Mouse (Mus musculus) kidney, postnatal 25 days (tissue): ENCODE results near the gene Fmo1.

Source experiments
- DNase-seq, 2 experiments: peaks; one replicate each; pipeline ENCODE4 v3.0.0; 2021; ENCODE audit warnings: mixed read lengths in 2 of 2

Fmo1 gene

GRCm38 (mm10) chr1:162862328-162862727 is 4.1 kb downstream of the Fmo1 start:
- peak in 1 of 2 experiments; percentile 59 for DNase-seq

DNA sequence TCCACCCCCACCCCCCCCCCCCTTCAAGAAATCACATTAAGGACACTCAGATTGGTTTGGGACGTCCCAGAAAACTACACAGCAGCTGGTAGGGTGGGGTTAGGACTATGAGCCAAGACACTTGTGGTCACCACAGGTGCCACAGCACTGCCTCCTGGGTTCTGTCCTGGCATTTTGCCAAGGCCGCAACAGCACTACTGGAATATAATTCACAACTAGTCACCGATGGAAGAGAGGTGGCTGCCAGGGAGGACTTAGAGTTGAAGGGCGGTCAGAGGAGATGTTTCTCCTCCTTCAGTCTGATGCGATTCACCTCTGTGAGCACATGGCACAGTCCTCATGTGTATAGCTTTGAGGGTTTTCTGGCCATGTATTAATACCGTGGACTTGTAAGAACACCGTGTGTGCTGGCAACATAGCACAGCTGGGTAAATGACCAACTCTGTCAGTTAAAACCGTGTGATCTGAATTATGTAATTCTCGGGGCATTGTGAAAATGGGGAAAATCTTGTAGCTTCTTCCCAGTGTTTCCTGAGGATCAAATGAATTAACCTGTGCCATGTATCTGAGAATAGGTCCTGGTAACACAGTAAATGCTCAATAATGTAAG is 6.3 kb downstream of the Fmo1 start:
- DNase-seq: peak; percentile 55 to 85

DNA sequence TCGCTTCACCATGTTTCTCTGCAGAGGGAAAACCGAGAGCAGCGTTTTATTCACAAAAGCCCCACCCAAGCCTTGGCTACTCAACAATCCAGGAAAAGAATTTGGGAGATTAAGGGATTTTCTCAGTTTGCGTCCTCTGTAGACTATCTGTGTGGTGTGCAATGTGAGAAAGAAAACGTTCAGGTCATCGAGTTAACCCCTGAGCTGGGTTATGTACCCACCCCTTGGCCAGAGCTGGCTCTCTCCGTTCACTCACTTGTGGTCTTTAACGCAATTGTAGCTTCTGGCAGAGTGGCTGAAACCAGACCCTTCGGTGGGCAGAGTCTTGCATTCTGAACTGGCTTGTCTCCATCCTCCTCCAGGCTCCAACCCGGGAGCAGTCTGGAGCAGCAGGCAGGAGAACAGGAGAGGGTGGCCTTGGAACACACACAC is 6.8 kb downstream of the Fmo1 start:
- peak in 1 of 2 experiments; percentile 71 for DNase-seq

DNA sequence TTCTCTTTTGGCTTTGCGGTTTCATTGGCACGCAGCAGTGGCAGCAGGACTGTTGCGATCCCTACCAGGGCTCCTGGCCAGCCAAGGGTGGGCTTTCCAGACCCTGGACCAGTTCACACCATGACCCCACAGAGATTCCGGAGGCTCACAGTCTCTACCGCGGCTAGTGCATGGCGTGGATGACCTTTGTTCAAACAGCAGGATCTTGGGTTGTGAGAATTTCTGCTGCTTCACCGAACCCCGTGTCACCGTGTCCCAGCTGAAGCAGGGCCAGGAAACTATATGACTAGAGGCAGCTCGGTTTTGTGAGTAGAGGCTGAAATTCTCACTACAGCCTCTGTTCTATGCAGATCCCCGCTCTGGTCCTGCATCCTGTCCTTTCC is 7.7 kb downstream of the Fmo1 start:
- peak; percentile 60 to 71 for DNase-seq

DNA sequence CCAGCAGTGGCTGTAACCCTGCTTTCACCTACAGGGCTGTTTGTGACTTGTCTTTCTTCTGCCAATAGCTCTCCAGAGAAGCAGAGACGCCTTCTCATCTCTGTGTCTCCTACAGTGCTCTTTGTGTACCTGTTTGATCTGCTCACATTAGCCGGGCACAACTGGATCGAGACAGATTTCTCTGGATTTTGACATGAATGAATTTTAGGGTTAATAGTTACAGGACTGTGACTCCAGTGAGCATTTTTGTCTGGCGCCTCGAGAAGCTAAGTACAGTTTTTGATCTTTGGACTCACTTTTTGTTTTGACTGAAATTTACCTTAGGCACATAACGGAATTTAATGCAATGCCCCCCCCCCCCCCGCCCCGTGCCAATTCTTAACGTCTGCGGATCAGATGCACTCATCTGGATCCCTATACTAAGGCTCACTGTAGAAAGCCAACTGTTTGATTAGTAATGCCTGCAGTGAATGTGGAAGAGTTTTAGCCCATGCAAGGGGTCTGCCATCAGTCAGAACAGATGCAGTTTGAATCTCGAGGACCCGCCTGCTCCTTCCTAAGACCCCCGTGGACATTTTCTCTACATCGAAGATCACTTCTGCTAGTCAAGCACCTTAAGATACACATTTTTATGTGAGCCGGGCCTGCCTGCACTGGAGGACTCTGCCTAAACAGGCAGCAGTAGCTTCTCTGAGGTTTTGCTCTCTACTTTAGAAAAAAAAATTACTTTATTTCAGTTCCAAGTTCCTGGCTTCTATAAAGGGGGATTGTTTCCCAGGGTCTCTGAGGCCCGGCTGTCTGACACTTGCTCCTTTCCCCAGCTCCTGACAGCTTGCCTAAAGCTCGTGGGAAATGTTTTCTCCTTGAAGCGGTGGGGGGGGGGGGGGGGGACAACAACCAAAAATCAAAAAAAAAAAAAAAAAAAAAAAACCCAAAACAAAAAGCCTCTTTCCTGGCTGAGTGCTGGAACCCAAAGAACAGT is 8.4 kb downstream of the Fmo1 start:
- DNase-seq: peak; percentile 71 to 77

DNA sequence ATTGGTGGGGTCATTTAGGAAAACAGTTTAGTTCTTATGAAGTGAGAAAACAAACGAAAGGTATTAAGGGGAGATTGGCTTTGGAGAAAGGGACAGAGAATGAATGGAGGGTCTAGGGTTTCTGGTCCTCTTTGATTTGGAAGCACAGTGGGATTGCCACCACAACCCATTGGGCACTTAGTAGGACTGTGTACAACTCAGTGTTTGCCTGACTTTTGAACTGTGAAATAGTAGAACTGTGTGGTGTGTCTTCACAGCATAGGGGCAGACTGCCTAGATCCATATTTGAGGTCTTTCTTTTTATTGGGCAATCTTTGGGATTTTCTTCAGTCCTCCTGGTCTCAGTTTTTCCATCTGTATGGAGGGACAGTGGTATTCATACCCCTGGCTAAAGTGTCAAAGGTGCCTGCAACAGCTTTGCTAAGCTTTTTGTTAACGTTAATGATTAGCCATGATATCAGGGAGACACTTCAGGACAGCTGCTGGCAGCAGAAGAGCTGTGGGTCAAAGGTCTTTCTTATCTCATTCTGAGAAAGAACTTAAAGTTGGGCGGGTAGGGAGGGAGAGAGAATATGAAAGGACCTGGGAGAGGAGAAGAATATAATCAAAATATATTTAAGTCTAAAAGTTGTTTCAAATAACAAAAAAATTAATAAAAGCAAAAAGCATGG is 12.5 kb downstream of the Fmo1 start:
- DNase-seq: peak; percentile 43 to 62

DNA sequence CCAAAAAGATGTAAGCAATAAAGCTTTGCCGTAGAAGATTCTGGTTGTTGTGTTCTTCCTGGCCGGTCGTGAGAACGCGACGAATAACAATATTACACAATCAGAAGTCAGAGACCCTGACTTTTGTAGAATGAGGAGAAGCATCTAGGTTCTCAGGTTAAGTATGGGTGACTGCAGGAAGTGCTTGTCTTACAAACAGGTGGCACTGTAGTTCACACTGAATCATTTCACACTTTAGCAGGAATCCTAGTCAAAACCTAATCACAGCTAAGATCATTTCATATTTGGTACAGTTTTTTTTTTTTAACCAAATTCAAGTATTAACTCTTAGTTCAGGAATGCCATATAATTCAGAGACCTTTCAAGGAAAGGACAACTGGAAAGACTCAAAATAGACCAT is 18.9 kb downstream of the Fmo1 start:
- no peak for DNase-seq

DNA sequence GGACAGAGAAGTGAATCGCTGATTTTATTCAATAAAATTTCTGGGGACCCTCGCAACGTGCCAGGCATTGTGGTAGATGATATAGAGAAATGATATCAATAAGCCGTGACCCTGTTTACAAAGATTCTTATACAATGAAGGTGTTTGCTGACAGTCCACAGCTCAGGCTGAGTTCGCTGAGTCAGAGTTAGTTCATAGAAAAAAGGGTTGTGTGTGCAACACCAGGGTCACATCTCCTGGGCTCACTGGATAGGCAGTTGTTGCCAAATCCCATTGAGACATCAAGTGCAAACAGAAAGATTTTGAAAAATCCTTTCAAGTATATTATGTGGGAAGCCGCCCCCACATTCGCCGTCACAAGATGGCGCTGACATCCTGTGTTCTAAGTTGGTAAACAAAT is 26.2 kb downstream of the Fmo1 start:
- no peak for DNase-seq

DNA sequence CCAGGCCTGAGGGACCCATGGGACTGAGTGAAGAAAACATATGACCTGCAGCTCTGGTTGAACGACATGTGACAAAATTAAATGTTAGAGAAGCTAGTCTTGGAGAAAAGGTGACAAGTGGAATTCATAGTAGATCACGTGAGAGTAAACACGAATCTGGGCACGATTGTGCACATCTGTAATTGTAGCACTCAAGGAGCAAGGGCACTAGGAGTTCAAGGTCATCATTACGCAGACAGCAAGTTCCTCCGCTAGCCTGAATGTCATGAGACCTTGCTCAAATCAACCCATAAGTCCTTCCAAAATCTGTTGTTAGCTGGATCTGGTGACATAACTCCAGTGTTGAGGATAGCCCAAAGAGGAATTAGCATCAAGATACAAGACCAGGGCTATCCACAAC is 27.4 kb downstream of the Fmo1 start:
- no peak for DNase-seq

DNA sequence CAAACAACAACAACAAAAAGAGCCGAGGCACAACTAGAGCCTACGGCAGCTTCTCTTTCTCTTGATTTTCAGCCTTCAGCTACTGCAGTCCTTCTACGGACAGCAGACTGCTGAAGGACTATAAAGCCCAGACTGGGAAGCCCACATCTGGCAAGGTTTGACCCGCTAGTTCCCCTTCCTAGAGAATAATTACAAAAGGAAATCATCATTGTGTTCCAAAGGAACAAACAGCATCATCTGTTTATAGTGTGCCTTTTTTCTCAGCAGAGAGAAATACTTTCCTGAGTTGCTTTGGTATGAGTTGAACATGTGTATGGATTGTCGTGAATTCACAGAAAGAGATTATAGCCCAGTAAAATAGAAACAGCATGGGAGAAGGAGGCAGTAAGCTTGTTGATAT is 32.1 kb downstream of the Fmo1 start:
- no peak for DNase-seq

GRCm38 (mm10) chr1:162832574-162832953 is 33.8 kb downstream of the Fmo1 start:
- DNase-seq: no peak

DNA sequence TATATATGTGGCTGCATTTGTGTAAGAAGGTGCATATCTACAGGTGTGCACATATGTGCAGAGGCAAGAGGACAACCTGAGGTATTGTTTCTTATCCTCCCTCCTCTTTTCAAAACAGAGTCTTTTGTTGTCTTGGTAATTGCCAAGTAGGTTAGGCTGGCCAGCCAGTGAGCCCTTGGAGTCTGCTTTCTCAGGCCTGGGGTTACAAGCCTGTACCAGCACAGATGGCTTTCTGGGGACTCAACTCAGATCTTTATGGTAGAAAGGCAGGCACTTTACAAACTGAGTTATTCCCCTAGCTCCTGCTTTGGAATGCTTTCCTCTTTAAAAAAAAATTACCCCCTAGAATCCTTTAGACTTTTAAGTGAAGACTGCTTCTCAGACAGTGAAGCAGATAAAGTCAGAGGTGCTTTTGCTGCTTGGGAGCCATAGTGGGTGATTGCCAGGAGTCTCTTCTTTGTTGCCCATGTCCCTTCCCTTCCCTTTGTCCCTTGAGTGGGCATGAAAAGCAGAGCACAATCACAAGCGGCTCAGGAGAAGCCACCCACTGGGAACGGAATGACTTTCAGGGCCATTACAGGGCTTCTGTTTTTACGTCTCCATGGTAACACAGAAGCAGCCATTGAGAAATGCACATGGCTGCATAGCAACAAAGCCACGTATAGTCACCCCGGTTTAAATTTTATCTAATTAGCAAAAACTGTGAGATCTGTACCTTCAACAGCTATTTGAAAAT is 34.4 kb downstream of the Fmo1 start:
- no peak for DNase-seq

DNA sequence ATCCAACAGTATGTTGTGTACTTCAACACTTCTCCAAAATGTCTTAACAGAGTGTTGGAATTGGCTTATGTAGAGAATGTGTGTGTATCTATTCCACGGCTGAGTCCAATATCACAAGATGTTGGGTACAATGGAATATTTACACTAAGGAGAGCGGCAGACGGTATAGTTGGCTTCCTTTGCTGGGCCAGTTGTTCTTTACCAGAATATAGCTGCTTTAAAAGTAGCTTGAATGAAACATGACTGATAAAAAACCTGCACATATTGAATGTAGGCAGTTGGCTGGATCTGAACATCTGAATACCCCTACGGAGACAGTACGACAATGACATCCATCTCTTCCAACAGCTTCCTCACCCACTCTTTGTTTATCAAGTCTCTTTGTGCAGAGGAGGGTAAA is 47.1 kb downstream of the Fmo1 start:
- DNase-seq: no peak

DNA sequence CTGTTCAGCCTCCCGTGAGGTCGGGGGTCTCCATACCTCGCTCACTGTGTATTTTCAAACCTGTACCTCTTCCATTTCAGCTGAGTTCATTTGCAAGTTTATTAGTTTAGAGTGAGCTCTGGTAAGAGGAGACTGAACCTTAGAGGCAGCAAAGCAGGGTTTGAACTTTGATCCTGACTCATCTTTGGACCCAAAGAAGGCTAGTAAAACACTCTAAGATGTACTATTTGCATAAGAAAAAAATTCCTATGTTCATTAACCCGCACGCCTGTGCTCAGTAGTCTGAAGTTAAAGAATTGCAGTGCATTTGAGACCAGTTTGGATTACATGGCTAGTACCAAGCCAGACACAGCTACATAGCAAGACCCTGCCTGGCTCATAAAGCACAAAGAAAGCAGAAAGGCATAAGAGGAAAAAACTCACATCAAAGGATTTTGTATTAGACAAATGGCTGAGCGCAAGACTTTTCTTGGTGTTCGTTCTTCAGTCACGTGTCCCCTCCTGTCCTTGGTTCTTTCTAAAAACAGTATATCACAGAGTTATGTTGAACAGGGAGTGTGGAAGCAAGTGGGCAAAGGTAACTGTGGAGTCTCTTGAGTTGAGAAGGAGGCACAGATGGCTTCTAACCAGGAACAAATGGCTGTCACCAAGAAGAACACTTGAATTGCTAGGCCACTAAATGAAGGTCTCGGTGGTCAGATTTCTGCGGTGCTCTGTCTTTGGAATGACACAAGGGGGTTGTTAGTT is 50.9 kb downstream of the Fmo1 start:
- DNase-seq: peak; percentile 46 to 61

DNA sequence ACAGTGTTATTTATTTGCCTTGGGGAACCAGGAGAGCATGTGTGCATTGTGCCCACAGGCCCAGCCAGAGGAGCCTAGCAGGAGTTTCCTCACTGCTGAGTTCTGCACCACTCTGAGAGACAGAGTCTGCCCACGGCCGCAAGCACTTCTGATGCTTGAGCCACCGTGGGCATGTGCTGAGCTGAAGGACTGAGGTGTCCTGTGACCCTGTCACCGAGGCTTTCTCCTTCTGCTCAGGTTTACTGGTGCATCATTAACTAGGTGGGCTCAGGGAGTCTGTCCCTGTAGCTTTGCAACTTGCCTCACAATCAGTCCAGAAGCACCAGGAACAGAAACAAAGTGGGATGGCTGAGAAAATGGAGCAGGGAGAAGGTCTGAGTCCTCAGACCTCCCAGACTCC is 51.5 kb downstream of the Fmo1 start:
- DNase-seq: peak; percentile 26 to 60

DNA sequence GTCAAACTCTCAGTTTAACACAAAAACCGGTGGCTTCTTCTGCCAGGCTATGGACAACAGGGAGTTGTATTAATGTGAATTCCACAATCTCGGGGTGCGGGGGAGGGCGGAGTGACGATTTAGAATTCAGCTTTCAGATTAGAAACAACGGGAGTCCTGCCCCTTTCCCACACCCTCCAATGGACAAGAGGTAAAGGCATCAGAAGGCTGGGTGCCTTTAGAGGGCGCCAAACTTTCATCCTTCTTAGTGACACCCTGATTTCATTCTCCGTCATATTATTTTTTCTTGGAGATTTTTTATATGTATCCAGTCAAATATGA is 52.6 kb downstream of the Fmo1 start, which contains the start of gene Fmo4:
Gene Fmo4, minus strand, starts transcription at position 137 of the 321 bp plus-strand sequence.
- peak; percentile 85 to 87 for DNase-seq

DNA sequence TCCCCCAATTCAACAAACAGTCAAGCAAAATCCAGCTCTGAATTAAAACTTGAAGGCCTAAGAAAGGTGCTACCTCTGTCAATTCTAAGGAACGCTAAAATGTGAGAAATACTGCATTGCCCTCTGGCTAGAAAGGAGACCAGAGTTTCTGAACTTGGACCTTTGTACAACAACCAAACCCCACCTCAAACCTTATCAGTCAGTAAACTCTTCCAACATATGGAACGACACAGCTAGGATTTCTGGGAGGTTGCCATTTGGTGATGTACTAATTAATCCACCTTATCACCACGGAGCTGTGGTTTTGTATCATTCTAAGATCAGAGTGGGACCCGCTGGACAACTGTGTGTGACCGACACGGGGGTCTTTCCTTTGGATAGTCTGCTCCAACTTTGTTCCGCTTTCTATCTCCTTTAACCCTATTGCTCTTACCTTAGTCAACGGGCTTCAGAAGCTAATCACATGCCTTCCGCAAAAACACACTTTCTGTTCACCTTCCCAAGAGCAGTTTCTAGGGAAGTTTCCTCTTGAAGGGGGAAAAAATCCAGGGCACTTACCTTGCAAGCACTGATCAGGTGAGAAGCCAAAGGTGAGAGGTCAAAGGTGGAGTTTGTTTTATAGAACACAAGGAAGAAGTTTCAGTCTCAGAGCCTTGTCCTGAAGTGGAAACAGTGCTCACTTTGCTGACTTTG is 53.1 kb downstream of the Fmo1 start:
- DNase-seq: no peak

- DNase-seq: no peak
Observed at GRCm38 (mm10) chr1:162808541-162808940, 57.9 kb downstream of the Fmo1 start.

GRCm38 (mm10) chr1:162807441-162807840 is 59.0 kb downstream of the Fmo1 start:
- no peak for DNase-seq

GRCm38 (mm10) chr1:162805011-162805410 is 61.4 kb downstream of the Fmo1 start:
- DNase-seq: no peak

- no peak for DNase-seq
Observed at GRCm38 (mm10) chr1:162796441-162796840, 70.0 kb downstream of the Fmo1 start.
